In the genomic region with DNA sequence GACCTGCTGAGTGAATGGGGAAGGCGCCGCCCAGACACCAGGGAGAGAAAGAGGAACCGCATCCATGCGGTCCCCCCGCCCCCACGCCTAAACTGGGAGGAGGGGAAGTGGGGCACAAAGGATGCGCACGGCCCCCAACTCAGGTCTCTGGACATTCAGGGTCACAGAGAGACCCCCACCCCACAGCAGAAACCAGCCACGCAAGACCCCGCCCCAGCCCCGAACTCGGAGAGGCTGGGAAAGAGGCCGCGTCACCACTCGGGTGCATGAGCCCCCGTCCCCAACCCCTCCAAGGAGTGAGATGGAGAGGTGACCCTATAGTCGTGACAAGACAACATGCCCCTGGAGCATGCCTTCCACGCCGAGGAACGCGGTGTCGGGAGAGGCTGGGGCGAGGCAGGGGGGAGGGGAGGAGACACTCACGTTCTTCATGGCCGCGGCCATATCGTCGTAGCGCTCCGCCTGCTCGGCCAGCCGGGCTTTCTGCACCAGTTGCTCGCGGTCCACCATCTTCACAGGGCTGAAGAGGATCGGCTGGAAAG, we compare ENCODE assay signal across 9 mouse cellular contexts. TPM values are rescaled to one million over a fixed set of nuclear protein-coding genes. Genes with fewer than 3 reads are reported as not detected.
DNase-seq lines count a peak whose midpoint lies in the region; ATAC-seq and TF ChIP-seq lines count a peak whose summit lies in the region.
"Had no signal": no experiment of that assay in that cellular context is flagged by ENCODE, and none has a peak within 500 bp of the region (broad histone marks: within the 10 kb centered on the region; RNA-seq: fewer than 3 reads in every experiment).

No protein-coding gene starts in this region.

- H3K4me2 ChIP-seq in embryonic facial prominence, embryonic 14.5 days (ENCODE audit: low read depth, low read length), result peak overlapping the region; percentile 71
- peak overlapping the region; percentile 69 for H3K4me2 ChIP-seq in kidney, postnatal 0 days (ENCODE audit: low read length)
- H3K4me2 ChIP-seq in liver, embryonic 11.5 days, result peak overlapping the region; percentile 65
- peak overlapping the region; percentile 54 for H3K4me2 ChIP-seq in midbrain, postnatal 0 days (ENCODE audit: low read depth, low read length, poor library complexity, severe bottlenecking)

- H3K9me3 ChIP-seq in ES-E14 (ENCODE audit: control insufficient read depth, insufficient read depth, low read depth, low read length), result no peaks in the 10 kb centered on the region
- no peaks in the 10 kb centered on the region for H3K9me3 ChIP-seq in embryonic facial prominence, embryonic 14.5 days (ENCODE audit: control insufficient read depth, low read length)
- H3K9me3 ChIP-seq in kidney, postnatal 0 days (replicated peaks; ENCODE audit: low read length), result no peaks in the 10 kb centered on the region
- no peaks in the 10 kb centered on the region for H3K9me3 ChIP-seq in liver, embryonic 11.5 days (ENCODE audit: control insufficient read depth, low read length)
- no peaks in the 10 kb centered on the region for H3K9me3 ChIP-seq in midbrain, postnatal 0 days (ENCODE audit: low read length)

- intact Hi-C loops in heart, adult 2 months (cut with DNase I), result loop anchor here (2.0 kb wide), 2 partner anchors 17 to 29 kb away; no protein-coding TSS in a partner anchor

- TF ChIP-seq EP300 in heart, adult 2 months (IDR thresholded peaks at IDR 0.05; ENCODE audit: insufficient read depth, low read depth, low read length), result no peak

- TF ChIP-seq CTCF in heart, adult 2 months (IDR thresholded peaks at IDR 0.05), result no peak
- 0 out of 2 replicates have a peak, but pooled peaks have one; percentile 4 for TF ChIP-seq CTCF in kidney, postnatal 0 days (IDR thresholded peaks at IDR 0.05; ENCODE audit: low read depth)
- TF ChIP-seq CTCF in midbrain, postnatal 0 days (IDR thresholded peaks at IDR 0.05), result no peak

- under 1% methylated on average over 33 of the region's 35 CpGs for whole genome bisulfite sequencing in embryonic facial prominence, embryonic 14.5 days
- under 1% methylated on average over 35 of the region's 35 CpGs for WGBS in heart, adult 2 months
- WGBS in kidney, postnatal 0 days, result under 1% methylated on average over 35 of the region's 35 CpGs
- under 1% methylated on average over 33 of the region's 35 CpGs for WGBS in liver, embryonic 11.5 days
- under 1% methylated on average over 35 of the region's 35 CpGs for WGBS in midbrain, postnatal 0 days

- peak overlapping the region; percentile 98 for H3K27ac ChIP-seq in ES-E14 (ENCODE audit: insufficient read depth, low read depth, low read length, poor library complexity, severe bottlenecking)
- peak overlapping the region; percentile 92 for H3K27ac ChIP-seq in embryonic facial prominence, embryonic 14.5 days (replicated peaks; ENCODE audit: low read depth, low read length)
- H3K27ac ChIP-seq in heart, adult 2 months, result peak overlapping the region; percentile 98
- peak overlapping the region; percentile 98 for H3K27ac ChIP-seq in kidney, postnatal 0 days
- H3K27ac ChIP-seq in liver, embryonic 11.5 days (ENCODE audit: low read depth, low read length), result peak overlapping the region; percentile 98
- peak overlapping the region; percentile 99 for H3K27ac ChIP-seq in midbrain, postnatal 0 days (ENCODE audit: low read depth, low read length)

- H3K9ac ChIP-seq in ES-E14 (ENCODE audit: insufficient read depth, low read depth, low read length, poor library complexity, severe bottlenecking), result peak overlapping the region; percentile 98
- H3K9ac ChIP-seq in embryonic facial prominence, embryonic 14.5 days (ENCODE audit: low read depth, low read length), result peak overlapping the region; percentile 87
- peak overlapping the region; percentile 91 for H3K9ac ChIP-seq in heart, adult 2 months (ENCODE audit: low read depth, low read length)
- peak overlapping the region; percentile 69 for H3K9ac ChIP-seq in kidney, postnatal 0 days (ENCODE audit: low read depth, low read length)
- peak overlapping the region; percentile 95 for H3K9ac ChIP-seq in liver, embryonic 11.5 days (ENCODE audit: low read depth, low read length)
- peak overlapping the region; percentile 97 for H3K9ac ChIP-seq in midbrain, postnatal 0 days (replicated peaks; ENCODE audit: low read length, poor library complexity, severe bottlenecking)

- peak; percentile 51 for DNase-seq in ES-E14 (ENCODE audit: low read depth, low spot score)
- peak; percentile 66 to 82 for DNase-seq in adrenal gland, postnatal 36 days
- peak; percentile 62 for DNase-seq in embryonic facial prominence, embryonic 14.5 days (ENCODE audit: low spot score)
- DNase-seq in heart, adult 2 months, result peak; percentile 76 to 77
- DNase-seq in kidney, postnatal 0 days (ENCODE audit: low spot score), result peak; percentile 62
- no peak for DNase-seq in liver, embryonic 11.5 days (ENCODE audit: low spot score)
- DNase-seq in midbrain, postnatal 0 days (ENCODE audit: low spot score), result peak; percentile 76
- peak; percentile 74 for DNase-seq in thymus, postnatal 14 days

- TF ChIP-seq POLR2A in heart, adult 2 months (IDR thresholded peaks at IDR 0.05; ENCODE audit: insufficient read depth, low read depth, low read length), result no peak

- H3K36me3 ChIP-seq in ES-E14 (ENCODE audit: control insufficient read depth, insufficient read depth, low read length, poor library complexity, severe bottlenecking), result peaks cover 29% of the 10 kb centered on the region
- H3K36me3 ChIP-seq in embryonic facial prominence, embryonic 14.5 days (ENCODE audit: control insufficient read depth, insufficient read depth, low read length), result peaks cover 30% of the 10 kb centered on the region
- peaks cover 24% of the 10 kb centered on the region for H3K36me3 ChIP-seq in heart, adult 2 months (ENCODE audit: control insufficient read depth, insufficient read depth, low read length)
- peaks cover 17% of the 10 kb centered on the region for H3K36me3 ChIP-seq in kidney, postnatal 0 days (ENCODE audit: insufficient read depth, low read length)
- peaks cover 22% of the 10 kb centered on the region for H3K36me3 ChIP-seq in liver, embryonic 11.5 days (ENCODE audit: control insufficient read depth, insufficient read depth, low read length)
- H3K36me3 ChIP-seq in midbrain, postnatal 0 days (ENCODE audit: insufficient read depth, low read length), result 0 out of 2 replicates have a peak, but pooled peaks cover 11% of the 10 kb centered on the region

- H3K79me2 ChIP-seq in heart, adult 2 months (replicated peaks; ENCODE audit: control insufficient read depth, insufficient read depth, low read length), result peaks cover 3% of the 10 kb centered on the region; the same call in 1 of the 2 replicates

- ATAC-seq in embryonic facial prominence, embryonic 14.5 days (ENCODE audit: low read depth), result peak; percentile 56
- peak; percentile 50 for ATAC-seq in kidney, postnatal 0 days (replicated peaks; ENCODE audit: low FRiP score, low read depth)
- peak; percentile 69 for ATAC-seq in liver, embryonic 11.5 days (replicated peaks; ENCODE audit: low FRiP score)
- ATAC-seq in midbrain, postnatal 0 days (ENCODE audit: low FRiP score), result peak; percentile 78

- H3K4me3 ChIP-seq in ES-E14 (ENCODE audit: insufficient read depth in 1 of 2, low read depth in 1 of 2, low read length in 2 of 2, poor library complexity in 1 of 2, severe bottlenecking in 1 of 2), result peak overlapping the region; percentile 87 to 98
- H3K4me3 ChIP-seq in embryonic facial prominence, embryonic 14.5 days (ENCODE audit: low read depth, low read length), result peak overlapping the region; percentile 91
- peak overlapping the region; percentile 97 for H3K4me3 ChIP-seq in heart, adult 2 months
- H3K4me3 ChIP-seq in kidney, postnatal 0 days (replicated peaks; ENCODE audit: low read depth, low read length), result peak overlapping the region; percentile 83
- H3K4me3 ChIP-seq in liver, embryonic 11.5 days (ENCODE audit: low read depth, low read length), result peak overlapping the region; percentile 89
- peak overlapping the region; percentile 65 for H3K4me3 ChIP-seq in midbrain, postnatal 0 days (ENCODE audit: low read depth, low read length)

- no peaks in the 10 kb centered on the region for H3K27me3 ChIP-seq in embryonic facial prominence, embryonic 14.5 days (replicated peaks; ENCODE audit: control insufficient read depth, insufficient read depth, low read length)
- H3K27me3 ChIP-seq in heart, adult 2 months (ENCODE audit: control insufficient read depth, insufficient read depth, low read length), result no peaks in the 10 kb centered on the region
- no peaks in the 10 kb centered on the region for H3K27me3 ChIP-seq in kidney, postnatal 0 days (ENCODE audit: insufficient read depth, low read length)
- H3K27me3 ChIP-seq in liver, embryonic 11.5 days (replicated peaks; ENCODE audit: control insufficient read depth, insufficient read depth, low read length), result no peaks in the 10 kb centered on the region
- no peaks in the 10 kb centered on the region for H3K27me3 ChIP-seq in midbrain, postnatal 0 days (ENCODE audit: insufficient read depth, low read length)

- in situ Hi-C loops in ES-E14 (cut with MboI; ENCODE audit: low sequenced_read_pairs in 2 of 2, unreplicated experiment in 2 of 2), result no loop called here

- H3K4me1 ChIP-seq in ES-E14 (ENCODE audit: control insufficient read depth in 2 of 2, insufficient read depth in 2 of 2, low read length in 2 of 2, poor library complexity in 1 of 2), result peaks cover 6 to 12% of the 10 kb centered on the region in 2 experiments; a peak in 3 of 4 replicates
- peaks cover 13% of the 10 kb centered on the region for H3K4me1 ChIP-seq in embryonic facial prominence, embryonic 14.5 days (ENCODE audit: control insufficient read depth, insufficient read depth, low read length)
- peaks cover 8% of the 10 kb centered on the region for H3K4me1 ChIP-seq in heart, adult 2 months (ENCODE audit: control insufficient read depth, insufficient read depth, low read length)
- 0 out of 2 replicates have a peak, but pooled peaks cover 3% of the 10 kb centered on the region for H3K4me1 ChIP-seq in kidney, postnatal 0 days (replicated peaks; ENCODE audit: insufficient read depth, low read length)
- peaks cover 16% of the 10 kb centered on the region for H3K4me1 ChIP-seq in liver, embryonic 11.5 days (replicated peaks; ENCODE audit: control insufficient read depth, insufficient read depth, low read length)
- H3K4me1 ChIP-seq in midbrain, postnatal 0 days (ENCODE audit: insufficient read depth, low read length), result no peaks in the 10 kb centered on the region; the same call in 1 of the 2 replicates

RNA-seq across cellular contexts. Expression of a gene that starts 0.4 kb away (rescaled TPM):
- total RNA-seq in ES-E14 (2012; rRNA removed), result 109 and 176 TPM in 2 replicates
- 100 to 1,000 TPM; 499 to 690 TPM for total RNA-seq in adrenal gland, postnatal 36 days (2021)
- polyA plus RNA-seq in embryonic facial prominence, embryonic 14.5 days (2014; fragmentation: Nextera tagmentation; extraction: Ambion mirVana), result 97.4 and 101 TPM in 2 replicates
- 100 to 1,000 TPM; 275 to 304 TPM for total RNA-seq in heart, adult 2 months (2021)
- polyA plus RNA-seq in heart, adult 2 months (2012; rRNA removed), result 99.0 and 116 TPM in 2 replicates
- 89.4 and 105 TPM in 2 replicates for polyA plus RNA-seq in kidney, postnatal 0 days (2015; fragmentation: Nextera tagmentation; extraction: Ambion mirVana)
- 97.3 and 99.8 TPM in 2 replicates for polyA plus RNA-seq in liver, embryonic 11.5 days (2014; fragmentation: Nextera tagmentation; extraction: Ambion mirVana)
- 357 and 411 TPM in 2 replicates for total RNA-seq in midbrain, postnatal 0 days (2014; rRNA removed)
- polyA plus RNA-seq in midbrain, postnatal 0 days (2015; fragmentation: Nextera tagmentation; extraction: Ambion mirVana), result 906 and 919 TPM in 2 replicates

RNA-seq across cellular contexts. Expression of a gene that starts 40.4 kb away (rescaled TPM):
- total RNA-seq in ES-E14 (2012; rRNA removed), result 10.9 and 11.0 TPM in 2 replicates
- total RNA-seq in adrenal gland, postnatal 36 days (2021), result 1 to 10 TPM; 2.3 to 3.3 TPM
- 3.2 and 4.7 TPM in 2 replicates for polyA plus RNA-seq in embryonic facial prominence, embryonic 14.5 days (2014; fragmentation: Nextera tagmentation; extraction: Ambion mirVana)
- under 1 TPM; 0.09 to 0.21 TPM for total RNA-seq in heart, adult 2 months (2021)
- polyA plus RNA-seq in heart, adult 2 months (2012; rRNA removed), result 1.0 and 1.6 TPM in 2 replicates
- polyA plus RNA-seq in kidney, postnatal 0 days (2015; fragmentation: Nextera tagmentation; extraction: Ambion mirVana), result 6.7 and 7.5 TPM in 2 replicates
- polyA plus RNA-seq in liver, embryonic 11.5 days (2014; fragmentation: Nextera tagmentation; extraction: Ambion mirVana), result 3.0 and 3.1 TPM in 2 replicates
- total RNA-seq in midbrain, postnatal 0 days (2014; rRNA removed), result 8.0 and 8.9 TPM in 2 replicates
- 3.6 TPM in 2 replicates for polyA plus RNA-seq in midbrain, postnatal 0 days (2015; fragmentation: Nextera tagmentation; extraction: Ambion mirVana)

RNA-seq across cellular contexts. Expression of a gene that starts 45.9 kb away (rescaled TPM):
- 12.7 and 16.1 TPM in 2 replicates for total RNA-seq in ES-E14 (2012; rRNA removed)
- total RNA-seq in adrenal gland, postnatal 36 days (2021), result not detected
- polyA plus RNA-seq in embryonic facial prominence, embryonic 14.5 days (2014; fragmentation: Nextera tagmentation; extraction: Ambion mirVana), result 0.58 and 0.77 TPM in 2 replicates
- total RNA-seq in heart, adult 2 months (2021), result not detected
- polyA plus RNA-seq in heart, adult 2 months (2012; rRNA removed), result not detected in 2 replicates
- polyA plus RNA-seq in kidney, postnatal 0 days (2015; fragmentation: Nextera tagmentation; extraction: Ambion mirVana), result 0.13 and 0.16 TPM in 2 replicates
- not detected in 2 replicates for polyA plus RNA-seq in liver, embryonic 11.5 days (2014; fragmentation: Nextera tagmentation; extraction: Ambion mirVana)
- total RNA-seq in midbrain, postnatal 0 days (2014; rRNA removed), result 0.99 TPM in 1 of 2 replicates, not detected in the other
- polyA plus RNA-seq in midbrain, postnatal 0 days (2015; fragmentation: Nextera tagmentation; extraction: Ambion mirVana), result 0.21 and 0.27 TPM in 2 replicates
- total RNA-seq: left cerebral cortex, adult 8-10 months had no signal

RNA-seq across cellular contexts. Expression of a gene that starts 46.3 kb away (rescaled TPM):
- 630 and 878 TPM in 2 replicates for total RNA-seq in ES-E14 (2012; rRNA removed)
- 100 to 1,000 TPM in 1 of 2 experiments, 10 to 100 TPM in 1; 85.2 to 330 TPM for total RNA-seq in adrenal gland, postnatal 36 days (2021)
- polyA plus RNA-seq in embryonic facial prominence, embryonic 14.5 days (2014; fragmentation: Nextera tagmentation; extraction: Ambion mirVana), result 365 and 522 TPM in 2 replicates
- 100 to 1,000 TPM; 434 to 446 TPM for total RNA-seq in heart, adult 2 months (2021)
- polyA plus RNA-seq in heart, adult 2 months (2012; rRNA removed), result 427 and 635 TPM in 2 replicates
- polyA plus RNA-seq in kidney, postnatal 0 days (2015; fragmentation: Nextera tagmentation; extraction: Ambion mirVana), result 99.9 and 113 TPM in 2 replicates
- polyA plus RNA-seq in liver, embryonic 11.5 days (2014; fragmentation: Nextera tagmentation; extraction: Ambion mirVana), result 11.8 and 22.1 TPM in 2 replicates
- total RNA-seq in midbrain, postnatal 0 days (2014; rRNA removed), result 26.2 and 28.8 TPM in 2 replicates
- polyA plus RNA-seq in midbrain, postnatal 0 days (2015; fragmentation: Nextera tagmentation; extraction: Ambion mirVana), result 19.2 and 19.3 TPM in 2 replicates
